Mouse (Mus musculus): ENCODE measurements around the gene Wscd1.
"Not testable (repeated sequence)": the region's sequence is repeated elsewhere in the genome, so short reads cannot be mapped to it uniquely, and the experiment has no call there.

The Wscd1 gene

DNA sequence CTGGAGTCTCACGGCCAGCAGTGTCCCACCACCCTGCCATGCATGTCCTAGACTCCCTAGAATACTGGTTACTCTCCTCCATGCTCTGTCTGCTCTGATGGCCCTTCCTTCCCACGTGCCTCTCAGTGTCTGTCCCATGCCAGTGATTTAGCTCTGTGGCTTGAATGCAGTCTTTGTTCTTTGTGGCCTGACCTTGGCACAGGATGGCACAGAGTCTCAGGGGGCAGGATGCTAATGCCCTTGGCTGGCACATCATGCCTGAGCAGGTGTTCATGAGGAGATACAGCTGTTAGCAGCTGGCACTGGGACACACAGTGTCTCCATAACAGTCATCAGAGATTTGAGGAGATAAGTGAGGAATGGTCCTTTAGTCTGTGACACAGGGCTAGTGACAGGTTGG, 20.8 kb downstream of the Wscd1 start:
- DNase-seq (ENCODE audit: low spot score): no peak

DNA sequence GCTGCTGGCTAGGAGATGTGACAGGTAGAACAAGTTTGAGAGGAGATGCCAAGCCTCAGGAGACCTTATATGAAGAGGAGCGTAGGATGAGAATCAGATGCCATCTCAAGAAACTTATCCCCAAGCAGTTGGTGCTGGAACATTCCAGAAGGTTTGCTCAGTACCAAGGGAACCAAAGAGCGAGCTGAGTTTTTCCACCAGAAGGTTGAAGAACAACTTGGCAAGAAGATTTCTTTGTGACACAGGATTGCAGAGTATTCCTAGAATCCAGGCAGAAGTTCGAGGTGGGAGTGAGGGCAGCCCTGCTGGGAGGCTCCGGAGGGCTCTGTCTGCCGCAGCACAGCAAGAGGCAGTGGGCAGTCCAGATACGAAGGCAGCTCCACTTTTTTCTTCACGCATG, 21.4 kb downstream of the Wscd1 start:
- DNase-seq (ENCODE audit: low spot score): no peak

DNA sequence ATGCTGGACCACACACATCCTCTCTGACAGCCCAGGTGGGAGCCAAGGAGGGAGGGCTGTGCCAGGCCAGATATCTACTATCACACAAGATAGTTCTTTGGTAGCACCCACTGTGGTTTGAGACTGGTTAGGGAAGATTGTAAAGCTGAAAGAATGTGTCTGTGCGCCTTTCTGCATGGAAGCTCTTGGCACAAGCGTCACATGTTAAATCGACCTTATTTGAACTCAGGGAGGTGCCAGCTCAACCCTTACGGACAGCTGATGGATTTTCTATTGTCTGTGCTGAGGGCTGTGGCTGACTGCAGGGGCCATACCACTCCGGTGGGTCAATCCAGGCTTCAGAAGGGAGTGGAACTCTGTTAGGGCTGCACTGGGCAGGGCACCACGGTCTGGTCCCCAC, 22.3 kb downstream of the Wscd1 start:
- DNase-seq (ENCODE audit: low spot score): no peak

DNA sequence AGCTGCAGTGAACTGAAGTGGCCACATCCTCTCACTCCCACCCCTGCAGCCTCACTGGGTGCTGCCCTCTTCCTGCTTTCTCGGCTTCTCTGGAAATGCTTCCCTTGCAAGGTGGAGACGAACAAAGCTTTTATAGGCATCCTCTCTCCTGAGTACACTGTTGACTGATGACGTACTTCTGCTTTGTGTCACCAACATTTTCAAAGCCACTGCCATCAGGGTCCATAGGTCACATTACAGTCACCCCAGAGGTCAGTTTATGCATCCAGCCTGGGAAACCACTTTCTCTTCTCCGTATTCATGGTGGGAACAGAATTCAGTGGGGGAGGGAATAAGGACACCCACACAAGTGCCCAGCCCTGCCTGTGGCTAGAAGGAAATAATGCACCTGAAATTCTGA, 23.1 kb downstream of the Wscd1 start:
- DNase-seq (ENCODE audit: low spot score): no peak

DNA sequence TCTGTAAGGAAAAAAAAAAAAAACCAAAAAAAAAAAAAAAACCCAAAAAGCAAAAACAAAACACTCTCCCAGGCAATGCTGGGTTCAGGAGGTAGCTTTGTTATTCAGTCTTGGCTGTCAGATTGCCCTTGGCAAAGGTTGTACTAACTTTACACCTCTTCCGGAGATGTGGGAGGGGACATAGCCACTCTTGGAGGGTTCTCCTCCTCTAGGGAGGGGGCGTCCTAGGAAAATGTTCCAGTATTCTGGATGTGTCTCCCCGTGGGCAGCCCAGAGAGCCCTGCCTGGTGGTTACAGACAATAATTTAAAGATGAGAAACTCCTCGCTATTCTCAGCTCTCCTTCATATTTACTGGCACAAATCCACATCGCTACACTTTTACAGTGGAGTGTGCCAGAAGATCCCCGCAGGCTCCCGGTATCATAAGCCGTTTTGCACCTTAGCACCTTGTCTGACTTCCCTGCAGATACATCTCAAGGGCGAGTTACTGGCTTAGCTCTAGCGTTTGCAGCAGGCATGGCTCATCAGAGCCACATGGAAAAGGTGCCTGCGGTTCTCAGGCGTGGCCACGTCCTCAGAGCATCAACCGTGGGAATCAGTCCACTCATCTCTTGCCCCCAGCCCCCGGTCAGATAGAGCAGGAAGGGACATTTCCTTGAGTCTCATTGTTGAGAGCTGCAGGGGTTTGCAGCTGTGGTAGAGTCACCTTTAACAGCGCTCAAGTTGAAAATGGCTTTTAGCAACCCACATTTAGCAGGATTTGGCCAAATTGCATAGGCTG, 24.5 kb downstream of the Wscd1 start:
- DNase-seq (ENCODE audit: low spot score): no peak

DNA sequence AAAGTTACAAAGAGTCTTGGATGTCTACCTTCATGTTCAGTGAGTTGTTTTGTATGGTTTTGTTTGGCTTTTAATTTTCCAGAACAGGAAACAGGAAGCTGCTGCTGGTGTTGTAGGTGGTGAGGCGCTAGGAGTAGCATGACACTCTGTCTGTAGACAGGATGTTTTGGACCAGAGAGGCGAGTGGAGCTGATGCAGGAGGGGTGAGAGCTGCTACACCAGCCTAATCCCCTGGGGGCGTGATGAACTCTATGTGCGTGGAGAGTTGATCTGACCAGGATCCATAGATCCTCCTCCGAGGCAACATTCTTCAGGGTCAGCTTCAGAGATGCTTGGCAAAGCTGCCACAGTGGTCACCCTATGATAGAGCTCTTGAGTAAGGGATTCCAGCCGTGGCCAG, 25.3 kb downstream of the Wscd1 start:
- no peak for DNase-seq (ENCODE audit: low spot score)

DNA sequence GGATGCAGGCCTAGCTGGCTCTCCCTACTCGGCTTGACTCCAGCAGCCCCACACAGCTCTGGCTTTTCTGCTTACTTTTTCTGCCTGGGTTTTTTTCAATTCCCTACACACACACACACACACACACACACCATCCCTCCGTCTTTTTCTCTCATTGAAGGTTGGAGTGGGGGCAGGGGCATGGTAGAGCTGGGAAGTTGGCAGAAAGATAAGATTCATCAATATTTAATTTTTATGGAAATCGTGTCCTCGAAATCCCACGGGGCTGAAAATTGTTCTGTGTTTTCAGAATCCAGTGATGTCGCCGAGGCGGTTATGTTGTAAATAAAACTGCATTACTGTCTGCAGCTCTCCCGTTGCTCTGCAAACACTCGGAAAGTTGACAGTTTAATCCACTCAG, 29.9 kb downstream of the Wscd1 start:
- no peak for DNase-seq (ENCODE audit: low spot score)

DNA sequence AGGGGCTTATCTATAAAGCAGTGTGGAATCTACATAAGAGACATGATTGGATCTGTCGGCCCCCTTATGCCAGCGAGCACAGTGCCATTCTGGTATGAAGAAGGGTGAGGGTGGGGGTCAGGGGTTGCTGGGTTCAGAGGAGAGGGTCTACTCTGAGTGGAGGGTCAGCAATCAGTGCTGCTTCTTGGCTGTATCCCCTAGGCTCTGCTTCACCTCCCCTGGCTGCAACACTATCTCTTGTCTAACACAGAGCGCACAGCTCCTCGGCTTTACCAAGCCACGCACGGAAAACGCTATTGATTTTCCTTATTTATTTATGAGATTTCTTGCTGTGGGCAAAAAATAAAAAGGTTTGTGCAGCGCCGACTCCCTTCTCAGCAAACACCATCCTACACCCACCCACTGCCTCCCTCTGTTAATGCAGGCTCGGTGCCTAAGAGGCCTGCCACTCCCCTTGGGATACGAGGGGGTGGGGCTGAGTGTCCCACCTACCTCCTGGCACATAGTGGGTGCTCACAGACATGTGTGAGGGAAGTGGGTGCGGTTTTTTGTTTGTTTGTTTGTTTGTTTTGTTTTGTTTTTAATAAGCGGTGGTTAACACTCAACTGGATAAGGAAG, 32.1 kb downstream of the Wscd1 start:
- no peak for DNase-seq (ENCODE audit: low spot score)

DNA sequence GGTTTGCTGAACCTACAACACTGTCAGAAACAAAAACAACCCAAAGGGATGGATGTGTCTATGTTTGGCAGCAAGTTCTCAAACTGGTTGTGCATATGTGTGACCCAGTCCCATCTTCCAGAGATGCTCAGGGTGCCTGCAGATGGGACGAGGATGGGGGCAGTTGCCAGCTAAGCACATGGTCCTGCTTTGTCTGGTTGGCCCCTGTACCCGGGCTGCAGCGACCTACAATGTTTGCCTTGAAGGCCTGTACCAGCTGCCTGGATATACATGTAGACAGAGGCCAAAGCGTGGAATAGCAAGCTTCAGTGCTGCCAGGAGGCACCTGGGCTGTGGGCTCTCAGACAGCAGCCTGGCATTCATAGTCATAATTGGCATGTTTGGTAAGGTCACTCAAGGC, 35.8 kb downstream of the Wscd1 start:
- no peak for DNase-seq (ENCODE audit: low spot score)

DNA sequence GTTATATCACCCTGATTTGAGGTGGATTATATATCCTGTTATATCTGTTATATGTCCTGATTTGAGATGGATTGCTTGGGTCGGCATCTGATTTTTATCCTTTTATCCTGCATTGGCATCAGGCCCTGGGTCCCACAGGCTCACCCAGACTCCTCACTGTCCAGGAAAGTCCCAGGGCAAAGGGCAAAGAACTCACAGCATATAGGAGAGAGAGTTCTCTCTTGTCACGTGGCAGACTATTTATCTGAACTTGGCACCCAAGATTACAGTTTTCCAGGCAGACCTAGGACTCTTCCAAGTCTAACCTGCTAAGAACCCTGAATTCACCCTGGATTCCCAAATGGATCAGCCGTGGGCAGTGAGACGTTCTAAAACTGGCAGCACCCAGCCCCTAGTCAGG, 38.5 kb downstream of the Wscd1 start:
- DNase-seq (ENCODE audit: low spot score): no peak

DNA sequence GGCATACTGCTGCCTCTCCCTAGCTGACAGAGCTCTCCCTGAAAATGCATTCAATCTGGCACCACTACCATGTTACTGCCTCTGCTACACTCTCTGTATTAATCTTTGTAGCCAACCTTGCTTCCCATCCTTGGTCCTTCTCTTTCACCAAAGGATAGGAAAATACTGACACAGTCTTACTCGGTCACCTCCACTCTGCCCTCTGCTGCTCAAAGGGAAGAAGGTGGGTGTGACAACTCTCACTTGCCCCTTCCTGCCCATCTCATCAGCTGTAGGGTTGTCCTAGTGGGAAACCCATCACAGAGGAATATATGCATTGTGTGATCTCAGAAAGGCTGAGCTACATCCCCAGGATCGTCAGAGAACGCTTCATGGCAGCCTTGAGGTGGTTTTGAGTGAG, 40.5 kb downstream of the Wscd1 start:
- no peak for DNase-seq (ENCODE audit: low spot score)

DNA sequence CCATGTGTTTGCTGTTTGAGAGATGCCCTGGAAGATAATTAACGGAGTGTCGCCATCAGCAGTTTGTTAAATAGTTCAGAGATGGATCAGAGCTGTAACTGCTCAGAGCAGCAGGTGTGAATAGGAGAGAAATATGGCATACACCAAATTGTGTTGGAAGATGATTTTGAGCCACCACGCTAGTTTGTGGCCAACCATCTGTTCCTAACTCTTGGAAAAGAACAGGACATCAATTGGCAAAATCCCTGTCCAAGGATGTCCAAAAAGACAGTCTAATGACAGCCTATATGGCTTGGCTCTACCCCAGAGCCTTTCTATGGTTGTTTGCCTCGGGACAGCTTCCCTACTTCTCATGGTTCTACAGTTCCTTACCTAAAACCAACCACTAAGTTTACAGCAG, 49.5 kb downstream of the Wscd1 start:
- no peak for DNase-seq (ENCODE audit: low spot score)

DNA sequence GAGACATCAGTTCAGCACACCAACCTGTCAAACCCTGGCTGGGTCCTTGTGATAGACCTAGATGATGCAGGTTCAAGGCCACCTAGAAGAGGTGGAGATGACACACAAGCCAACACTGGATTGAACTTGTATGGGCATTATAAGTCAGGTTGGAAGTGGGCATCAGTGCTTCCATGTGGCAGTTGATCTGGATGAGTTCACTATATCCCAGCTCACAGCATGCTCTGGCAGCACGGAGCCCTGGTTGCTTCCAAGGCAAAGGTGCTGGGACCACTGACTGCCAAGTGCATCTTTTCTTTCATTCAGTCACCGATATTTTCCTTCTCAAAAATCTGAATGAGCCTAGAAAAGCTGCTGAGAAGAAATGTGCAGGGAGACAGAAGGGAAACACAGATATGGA, 58.8 kb downstream of the Wscd1 start:
- no peak for DNase-seq (ENCODE audit: low spot score)

DNA sequence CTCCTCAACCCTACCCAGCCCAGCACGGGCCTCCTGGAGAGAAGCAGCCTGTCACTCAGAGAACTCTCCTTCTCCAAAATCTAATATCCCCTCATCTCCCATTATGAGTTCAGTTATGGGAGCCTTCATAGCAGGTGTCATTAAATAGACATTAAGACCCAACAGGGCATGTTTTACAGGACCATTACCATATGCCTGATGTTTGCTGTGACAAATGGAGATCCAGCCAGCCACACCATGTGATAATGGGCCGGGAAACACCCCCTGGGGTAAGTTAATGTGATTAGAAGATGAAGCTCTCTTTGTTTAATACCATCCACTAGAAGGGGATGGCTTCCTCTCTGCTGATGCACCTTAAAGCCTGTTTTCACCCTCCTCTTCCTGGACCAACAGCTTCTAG, 62.1 kb downstream of the Wscd1 start:
- no peak for DNase-seq (ENCODE audit: low spot score)

DNA sequence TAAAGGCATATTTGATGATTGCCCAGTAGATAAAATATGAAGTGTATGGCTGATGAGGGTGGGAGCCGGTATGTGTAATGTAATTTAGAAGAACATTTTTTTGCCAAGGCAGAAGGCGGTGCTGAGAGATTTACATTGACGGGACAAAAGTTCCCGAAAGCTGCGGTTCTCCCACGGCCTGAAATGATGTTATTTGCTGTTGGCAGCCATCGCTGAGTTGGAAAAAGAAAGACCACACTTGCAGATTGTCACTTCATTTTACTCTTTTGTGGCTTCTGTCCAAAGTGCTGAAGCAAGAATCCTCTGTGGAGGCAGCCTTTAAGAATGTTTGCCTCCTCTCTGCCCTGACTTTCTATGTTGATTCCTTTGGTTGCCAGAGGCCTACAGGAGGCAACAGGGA, 63.2 kb downstream of the Wscd1 start:
- DNase-seq (ENCODE audit: low spot score): no peak

DNA sequence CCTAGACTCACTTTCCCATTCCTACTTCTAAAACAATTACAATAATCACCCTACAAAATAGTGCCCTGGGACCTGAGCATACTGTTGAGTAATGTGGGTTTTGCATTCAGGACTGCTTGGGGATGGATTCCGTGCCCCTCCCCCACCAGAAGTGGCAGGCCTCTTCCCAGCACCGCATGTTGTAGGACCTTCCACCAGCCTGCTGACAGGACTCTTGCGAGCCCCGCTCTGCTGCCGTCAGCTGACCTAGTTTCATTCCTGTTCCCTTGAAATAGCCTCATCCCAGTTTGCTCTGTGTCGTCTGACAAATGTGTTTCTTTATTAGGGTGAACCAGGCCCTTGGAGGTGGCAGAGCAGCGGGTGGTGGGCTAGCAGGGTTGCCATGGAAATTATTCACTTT, 64.8 kb downstream of the Wscd1 start:
- DNase-seq (ENCODE audit: low spot score): no peak

DNA sequence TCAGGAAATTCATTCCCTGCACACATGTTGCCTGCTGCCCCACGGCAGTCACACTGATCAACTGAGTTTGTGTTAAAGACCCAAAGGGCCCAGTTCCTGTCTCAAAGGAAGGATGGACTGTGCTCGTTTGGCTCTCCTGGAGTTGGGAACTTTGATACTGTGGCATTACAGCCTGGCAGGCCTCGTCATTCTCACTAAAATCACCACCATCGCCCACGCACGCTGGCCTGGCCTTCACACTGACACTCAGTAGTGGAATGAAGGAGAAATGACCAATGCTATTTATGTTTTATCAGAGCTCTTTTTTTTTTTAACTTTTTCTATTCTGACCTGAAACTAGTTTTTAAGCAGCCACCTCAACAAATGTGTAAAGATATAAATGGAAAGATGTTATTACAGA, 65.6 kb downstream of the Wscd1 start:
- DNase-seq (ENCODE audit: low spot score): no peak

DNA sequence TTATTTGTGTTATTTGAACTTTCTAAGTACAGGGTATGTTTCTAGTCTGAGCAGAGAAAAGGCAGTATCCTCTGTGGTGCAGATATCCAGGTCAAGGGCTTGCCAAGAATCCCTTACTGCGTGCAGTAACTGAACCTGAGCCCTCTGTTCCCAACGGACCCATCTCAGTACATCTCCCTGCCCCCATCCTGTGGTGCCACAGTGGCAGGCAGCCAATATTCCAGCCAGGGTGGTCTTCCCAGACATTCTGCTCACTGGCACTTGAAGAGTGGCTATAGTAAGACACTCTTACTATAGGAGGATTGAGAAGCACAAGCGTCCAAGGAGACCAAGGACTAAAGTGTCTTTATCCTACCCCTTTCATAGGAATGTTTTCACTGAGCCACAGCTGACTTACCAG, 67.2 kb downstream of the Wscd1 start:
- no peak for DNase-seq (ENCODE audit: low spot score)

DNA sequence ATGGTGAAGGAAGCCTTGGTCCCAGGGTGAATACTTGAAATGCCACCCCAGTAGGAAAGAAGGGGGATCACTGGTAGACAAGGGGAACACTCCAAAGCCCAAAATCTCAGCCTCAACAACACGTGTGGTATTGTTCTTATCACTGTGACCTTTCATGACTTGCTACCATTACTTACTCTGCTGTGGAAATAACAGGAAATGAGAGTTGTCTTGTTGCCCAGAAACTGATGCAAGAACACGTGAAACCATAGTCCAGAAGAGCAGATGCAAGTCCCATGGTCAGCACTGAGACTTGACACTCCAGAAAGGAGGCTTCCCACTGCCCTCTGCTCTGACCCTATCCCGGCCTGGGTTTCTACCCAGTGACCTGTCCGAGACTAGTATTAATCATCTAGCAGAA, 67.6 kb downstream of the Wscd1 start:
- no peak for DNase-seq (ENCODE audit: low spot score)

DNA sequence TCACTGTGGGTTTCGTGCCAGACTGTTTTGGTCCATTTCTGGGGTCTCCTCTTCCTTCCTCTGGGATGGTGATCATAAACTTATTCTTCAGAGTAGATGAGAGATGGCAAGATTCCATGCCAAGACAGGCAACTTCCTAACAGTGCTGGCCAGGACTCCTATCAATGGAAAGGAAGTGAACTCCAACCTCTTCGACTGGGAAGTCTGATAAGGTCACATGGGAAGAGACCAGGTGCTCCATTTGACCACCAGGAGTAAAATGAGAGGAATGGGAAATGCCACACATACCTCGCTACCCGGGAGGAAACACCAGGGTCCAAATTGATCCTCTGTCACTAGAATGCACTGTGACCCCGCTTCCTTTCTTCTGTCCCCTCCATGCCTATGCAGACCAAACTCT, 68.4 kb downstream of the Wscd1 start:
- DNase-seq (ENCODE audit: low spot score): no peak

DNA sequence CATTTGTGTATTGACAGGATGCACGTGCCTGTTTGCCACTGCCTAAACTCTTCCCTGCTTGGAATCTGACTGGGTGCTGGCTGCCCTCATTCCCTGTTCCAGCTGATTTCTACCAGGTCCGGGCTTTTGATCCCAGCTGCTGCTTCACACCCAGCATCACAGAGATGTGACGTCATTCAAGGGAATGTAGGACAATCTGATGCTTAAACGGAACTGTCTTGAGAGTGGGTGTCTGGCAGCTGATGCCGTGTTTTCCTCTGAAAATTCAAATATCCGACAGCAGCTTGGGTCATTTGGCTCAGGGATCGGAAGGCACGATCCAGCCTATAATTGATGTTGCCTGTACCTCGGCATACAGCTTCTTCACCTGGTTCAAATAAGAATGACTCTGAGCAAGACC, 70.2 kb downstream of the Wscd1 start:
- no peak for DNase-seq (ENCODE audit: low spot score)

DNA sequence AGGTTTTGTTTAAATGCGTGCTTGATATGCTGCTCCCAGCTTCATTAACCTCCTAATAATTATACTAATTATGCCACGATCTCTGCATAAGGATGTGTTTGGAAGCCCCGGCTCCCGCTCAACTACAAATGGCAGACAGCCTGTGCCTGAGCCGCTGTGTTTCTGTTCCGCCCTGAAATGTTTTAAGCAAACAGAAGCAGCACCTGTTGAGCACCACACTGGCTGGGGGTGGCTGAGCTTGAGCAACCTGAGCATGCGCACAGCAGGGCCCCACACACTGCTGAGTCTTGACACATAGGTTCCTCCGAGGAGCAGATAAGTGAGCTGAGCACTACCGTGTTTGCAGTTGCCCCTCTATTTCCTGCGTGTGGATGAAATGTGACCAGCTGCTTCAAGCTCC, 71.1 kb downstream of the Wscd1 start:
- no peak for DNase-seq (ENCODE audit: low spot score)

DNA sequence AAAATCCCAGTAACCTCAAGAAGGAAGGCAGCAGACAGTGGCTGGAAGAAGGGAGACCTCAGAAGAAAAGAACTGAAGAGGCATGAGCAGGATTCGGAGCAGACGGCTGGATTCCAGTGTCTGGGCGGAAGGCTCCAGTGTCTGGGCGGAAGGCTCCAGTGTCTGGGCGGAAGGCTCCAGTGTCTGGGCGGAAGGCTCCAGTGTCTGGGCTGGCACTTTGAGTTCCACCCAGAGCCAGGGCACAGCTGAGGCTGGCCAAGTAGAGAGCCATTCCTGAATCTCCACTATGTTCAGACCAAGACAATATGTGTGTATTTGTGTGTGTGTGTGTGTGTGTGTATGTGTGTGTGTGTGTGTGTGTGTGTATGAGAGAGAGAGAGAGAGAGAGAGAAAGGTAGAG, 71.8 kb downstream of the Wscd1 start:
- not testable (repeated sequence) for DNase-seq (ENCODE audit: low spot score)

DNA sequence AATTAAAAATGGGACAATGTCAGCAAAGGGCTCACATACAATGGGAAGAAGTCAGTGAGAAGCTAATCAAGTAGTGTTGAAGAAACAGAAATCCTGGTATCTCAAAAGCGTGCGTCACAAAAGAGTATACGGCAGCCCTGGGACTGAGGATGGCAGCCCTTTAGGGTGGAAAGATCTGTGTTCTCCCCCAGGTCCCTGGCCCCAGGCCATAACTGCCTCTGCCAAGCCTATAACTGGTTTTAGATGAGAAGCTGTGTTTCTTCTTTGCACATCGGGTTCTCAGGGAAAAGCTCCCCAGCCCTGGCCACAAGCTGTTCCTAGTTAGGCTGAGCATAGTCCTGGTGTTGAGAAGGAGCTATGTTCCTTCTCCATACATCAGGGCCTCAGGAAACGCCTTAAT, 72.3 kb downstream of the Wscd1 start:
- no peak for DNase-seq (ENCODE audit: low spot score)

Measured in c-Kit-positive CD71-positive TER-119-positive erythroid progenitor cells, embryonic 14.5 days (primary cell).